Mouse (Mus musculus): ENCODE measurements at regions not wholly inside any gene's neighbourhood (a gene's known extent, or its start where the extent isn't known, plus 50 kb on each side); places are given as distances from the start of the nearest gene placed in this dataset.

DNA sequence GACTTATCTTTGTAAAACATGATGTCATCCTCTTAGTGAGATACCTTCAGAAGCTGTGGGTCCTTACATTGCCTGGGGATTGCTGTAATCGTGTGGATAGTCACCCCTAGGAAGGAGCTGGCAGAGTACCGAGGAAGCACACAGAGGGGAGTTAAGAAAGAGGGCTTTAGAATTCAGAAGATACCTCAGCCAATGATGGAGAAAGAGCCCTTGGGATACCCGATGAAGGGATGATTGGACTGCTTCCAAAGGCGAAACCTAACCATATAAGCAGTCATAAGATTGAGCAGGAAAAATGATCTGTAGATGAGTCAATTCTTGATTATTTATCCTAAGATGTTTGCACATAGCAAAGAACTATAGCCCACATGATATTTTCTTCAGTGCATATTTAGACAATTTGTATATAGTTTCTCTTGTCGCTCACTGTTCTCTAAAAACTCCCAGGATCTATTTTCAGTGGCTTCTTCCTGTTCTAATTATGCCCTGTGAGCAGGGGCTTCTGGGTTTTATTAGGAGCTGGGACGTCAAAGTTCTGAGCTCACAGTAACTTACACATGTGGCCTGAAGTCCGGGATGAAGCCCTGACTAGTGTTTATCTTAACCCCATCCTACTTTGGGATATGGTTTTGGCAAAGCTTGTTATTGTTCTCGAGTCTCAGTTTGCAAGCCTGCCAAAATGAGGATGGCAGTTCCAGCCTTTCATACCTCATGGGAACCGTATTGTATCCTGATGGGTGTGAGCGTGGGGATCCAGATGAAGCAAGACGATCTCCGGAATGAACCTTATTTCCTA, 134.9 kb upstream of the Ccnd2 start:
- TF ChIP-seq CTCF (IDR thresholded peaks at IDR 0.05; ENCODE audit: low read depth) (no peak), EP300 (IDR thresholded peaks at IDR 0.05; ENCODE audit: low read depth) (no peak)

Data from heart, postnatal 0 days (tissue).